Mouse (Mus musculus) NIH3T3 (cell line): ENCODE measurements around the gene Notch4.
A peak's percentile ranks its signal among the peaks of the same experiment; 100 is the strongest.

ENCODE experiments used
- DNase-seq: peaks from one replicate; pipeline ENCODE4 v3.0.0-alpha.2; 2012; ENCODE audit warnings: low read depth

The Notch4 gene

GRCm38 (mm10) chr17:34593752-34594525 lies 29.9 kb downstream of the Notch4 start:
- no peak for DNase-seq

GRCm38 (mm10) chr17:34596098-34596497 lies 32.0 kb downstream of the Notch4 start:
- DNase-seq: no peak

DNA sequence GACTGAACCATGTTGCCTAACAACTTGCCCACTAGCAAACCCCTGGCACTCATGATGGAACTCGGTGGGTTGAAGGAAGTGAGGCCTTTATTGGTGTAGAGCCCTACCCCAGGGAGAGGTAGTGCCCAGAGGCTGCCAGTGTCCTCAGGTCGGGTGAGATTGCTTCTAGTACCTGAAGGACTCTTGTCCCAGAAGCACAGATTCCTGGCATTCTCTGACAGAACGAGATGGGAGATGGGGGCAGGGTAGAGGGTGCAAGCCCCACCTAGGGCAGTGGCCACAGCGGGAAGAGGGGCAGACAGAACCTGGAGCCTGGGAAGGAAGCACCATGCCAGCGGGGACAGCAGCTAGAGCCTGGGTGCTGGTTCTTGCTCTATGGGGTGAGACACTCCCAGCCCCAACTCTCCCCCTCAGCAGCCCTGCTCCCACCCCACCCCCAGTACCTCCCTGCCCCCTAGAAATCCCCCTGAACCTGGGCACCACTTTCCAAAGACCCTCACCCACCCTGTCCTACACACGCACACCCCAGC lies 33.6 kb downstream of the Notch4 start, which contains the start of gene Ager:
Gene Ager (plus strand): TSS at position 297 of the 530 bp plus-strand sequence.
- no peak for DNase-seq

DNA sequence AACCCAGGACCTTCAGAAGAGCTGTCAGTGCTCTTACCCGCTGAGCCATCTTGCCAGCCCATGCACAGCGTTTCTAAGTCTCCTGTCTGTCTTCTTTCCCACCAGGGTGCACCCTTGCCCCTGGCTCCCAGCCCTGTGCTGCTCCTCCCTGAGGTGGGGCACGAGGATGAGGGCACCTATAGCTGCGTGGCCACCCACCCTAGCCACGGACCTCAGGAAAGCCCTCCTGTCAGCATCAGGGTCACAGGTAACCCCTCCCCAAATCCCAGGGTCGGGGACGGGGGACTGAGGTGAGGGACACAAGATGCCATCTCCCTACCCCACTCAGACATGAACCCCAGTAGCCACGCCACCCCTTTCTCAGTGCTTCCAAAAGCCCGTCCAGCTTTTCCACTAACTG lies 35.8 kb downstream of the Notch4 start:
- DNase-seq: no peak

DNA sequence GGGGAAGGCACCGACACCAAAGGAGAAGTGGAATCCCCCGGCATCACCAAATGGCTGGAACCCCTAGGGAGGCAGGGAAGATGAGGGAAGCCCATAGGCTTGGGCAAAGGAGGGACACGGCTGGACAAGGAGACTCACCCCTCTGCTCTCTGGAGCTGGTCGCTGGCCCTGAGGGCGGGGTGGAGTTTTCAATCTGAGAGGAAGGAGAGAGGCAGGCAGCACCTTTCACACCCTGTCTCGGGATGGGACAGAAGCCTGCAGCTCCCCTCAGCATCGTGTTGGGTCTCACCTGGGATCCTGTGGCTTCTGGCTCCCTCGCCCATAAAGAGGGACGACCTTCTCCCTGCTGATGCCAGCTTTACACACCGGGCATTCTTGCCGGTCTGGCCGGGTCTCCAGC lies 37.7 kb downstream of the Notch4 start:
- DNase-seq: no peak

- DNase-seq: peak; percentile 100
Observed at GRCm38 (mm10) chr17:34603375-34604060, 39.5 kb downstream of the Notch4 start, which contains the start of gene Rnf5. TSS of gene Rnf5 (minus strand) at chr17:34603690.

DNA sequence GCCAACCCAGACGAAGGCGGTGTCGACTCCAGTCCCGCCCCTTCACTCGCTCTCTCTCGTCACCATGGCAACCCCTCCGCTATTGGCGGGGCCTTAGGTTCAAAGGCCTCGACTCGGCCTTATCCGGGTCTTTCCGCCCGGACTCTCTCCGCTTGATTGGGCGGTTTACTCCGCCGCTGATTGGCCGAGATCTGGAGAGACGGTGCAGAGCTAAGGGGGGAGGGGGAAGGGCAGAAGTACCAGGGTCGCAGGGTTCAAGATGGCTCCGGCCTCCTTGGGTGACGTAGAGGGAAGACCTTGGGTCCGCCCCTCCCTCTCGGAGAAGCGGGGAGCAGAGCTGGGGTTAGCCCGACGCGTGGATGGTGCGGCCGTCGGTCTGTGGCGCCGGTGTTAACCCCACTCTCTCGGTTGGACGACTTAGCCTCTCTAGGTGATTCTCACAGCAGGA lies 40.0 kb downstream of the Notch4 start, which contains the start of gene Agpat1:
Gene Agpat1 (plus strand): TSS at position 202 of the 448 bp plus-strand sequence.
- DNase-seq: peak; percentile 100

- DNase-seq: peak; percentile 60
Observed at GRCm38 (mm10) chr17:34604511-34605237, 40.6 kb downstream of the Notch4 start.

GRCm38 (mm10) chr17:34605609-34606008 lies 41.5 kb downstream of the Notch4 start:
- DNase-seq: peak; percentile 98

- DNase-seq: peak; percentile 26
Observed at GRCm38 (mm10) chr17:34606186-34607039, 42.3 kb downstream of the Notch4 start.

GRCm38 (mm10) chr17:34607997-34608396 lies 43.9 kb downstream of the Notch4 start:
- no peak for DNase-seq

GRCm38 (mm10) chr17:34611050-34611449 lies 47.0 kb downstream of the Notch4 start:
- no peak for DNase-seq

DNA sequence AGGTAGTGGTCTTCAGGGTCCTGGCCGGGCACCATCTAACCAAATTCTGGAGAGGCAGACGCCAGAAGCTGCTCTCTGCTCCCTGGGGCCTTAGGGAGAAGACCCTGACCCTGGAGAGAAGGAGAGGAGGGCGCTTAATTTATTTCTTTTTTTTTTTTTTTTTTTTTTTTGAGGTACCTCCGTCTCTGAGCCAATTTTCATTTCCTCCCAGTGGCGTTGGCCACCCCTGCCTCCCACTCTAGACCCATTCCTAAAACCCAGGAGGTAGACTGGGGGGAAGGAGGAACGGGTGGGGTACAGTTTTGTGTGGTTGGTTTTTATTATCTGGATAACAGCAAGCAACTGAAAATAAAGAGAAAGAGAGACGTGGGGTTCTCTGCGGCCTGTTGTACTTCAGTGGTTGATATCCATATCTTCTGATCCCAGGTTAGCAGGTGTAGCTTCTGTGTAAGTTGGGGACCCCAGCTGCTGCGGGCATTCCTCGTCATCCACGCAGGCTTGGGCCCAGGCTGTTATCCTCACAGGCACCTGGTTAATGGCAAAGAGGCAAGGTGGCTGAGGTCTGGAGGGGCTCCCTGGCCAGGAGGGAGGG lies 49.1 kb downstream of the Notch4 start:
- DNase-seq: no peak

DNA sequence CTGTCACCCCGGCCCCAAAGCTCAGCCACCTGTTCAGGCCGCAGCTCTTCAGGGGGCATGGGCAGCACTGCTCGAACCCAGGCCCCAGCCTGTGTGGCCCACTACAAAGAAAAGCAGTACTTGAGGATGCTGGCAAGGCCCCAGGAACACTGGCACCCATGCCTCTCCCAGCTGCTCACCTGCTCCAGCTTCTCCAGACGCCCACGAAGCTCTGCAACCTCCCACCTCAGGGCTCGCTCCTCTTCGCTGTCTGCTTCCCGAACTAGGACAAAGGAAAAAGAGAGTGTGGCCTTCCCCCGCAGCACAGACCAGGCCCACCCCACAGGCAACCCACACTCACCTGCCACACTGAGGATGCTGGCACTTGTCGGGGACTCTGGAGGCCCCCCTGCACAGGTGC lies 49.8 kb downstream of the Notch4 start:
- DNase-seq: no peak

DNA sequence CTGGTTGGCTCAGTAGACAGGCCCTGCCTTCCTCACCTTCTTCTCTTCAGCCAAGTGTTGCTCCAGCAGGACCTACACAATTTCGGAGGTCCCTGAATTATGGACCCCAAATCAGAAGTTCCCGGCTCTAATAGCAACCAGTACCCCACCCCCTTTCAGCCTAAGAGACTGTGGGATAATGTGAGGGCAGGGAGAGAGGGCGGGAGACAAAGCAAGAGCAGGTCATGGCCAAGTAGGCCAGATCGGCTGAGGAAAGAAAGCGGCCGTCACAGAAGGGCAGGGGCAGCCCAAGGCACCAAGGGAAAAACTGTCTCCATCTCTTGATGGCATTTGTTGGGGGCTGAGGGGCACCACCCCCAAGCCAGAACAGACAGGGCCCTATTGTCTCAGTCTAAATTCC lies 51.8 kb downstream of the Notch4 start, which contains the start of gene Egfl8:
Gene Egfl8 (minus strand): TSS at position 101 of the 400 bp plus-strand sequence.
- DNase-seq: no peak

GRCm38 (mm10) chr17:34618999-34619398 lies 54.9 kb downstream of the Notch4 start:
- DNase-seq: peak; percentile 90

DNA sequence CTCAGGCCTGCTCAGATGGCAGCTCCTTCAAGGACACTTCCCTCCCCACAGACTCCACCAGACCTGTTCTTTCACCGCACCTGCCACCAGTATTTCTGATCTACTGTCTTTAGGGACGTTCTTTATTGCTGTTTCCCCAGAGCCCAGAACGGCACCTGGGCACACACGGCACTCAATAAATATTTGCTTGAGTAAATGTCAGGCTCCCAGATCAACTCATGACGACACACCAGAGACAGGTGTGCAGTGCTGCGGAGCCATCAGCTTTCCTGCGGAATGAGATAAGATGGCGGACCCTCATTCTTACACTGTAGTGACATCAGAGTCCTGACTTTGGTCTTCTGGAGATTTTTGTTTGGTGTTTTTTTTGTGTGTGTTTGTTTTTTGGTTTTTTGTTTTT lies 56.9 kb downstream of the Notch4 start:
- DNase-seq: no peak

GRCm38 (mm10) chr17:34623161-34623560 lies 59.1 kb downstream of the Notch4 start:
- no peak for DNase-seq

DNA sequence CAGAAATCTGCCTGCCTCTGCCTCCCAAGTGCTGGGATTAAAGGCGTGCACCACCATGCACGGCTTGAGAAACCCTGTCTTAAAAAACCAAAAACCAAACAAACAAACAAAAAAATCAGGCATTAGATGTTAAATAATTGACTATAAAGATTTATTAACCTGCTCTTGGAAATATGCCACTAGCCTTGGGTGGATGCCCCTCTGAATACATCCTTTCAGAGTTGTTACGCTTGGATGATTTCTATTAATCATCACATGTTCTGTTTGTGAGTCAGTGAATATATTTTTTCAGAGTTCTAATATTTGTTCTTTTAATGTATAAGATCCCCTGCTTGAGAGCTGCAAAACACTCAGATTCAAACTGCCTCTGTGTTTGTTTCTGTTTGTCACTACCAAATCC lies 60.9 kb downstream of the Notch4 start:
- DNase-seq: peak; percentile 34

- no peak for DNase-seq
Observed at GRCm38 (mm10) chr17:34626062-34626772, 62.1 kb downstream of the Notch4 start.
